Mouse (Mus musculus) left cerebral cortex, adult 9 months (tissue): ENCODE measurements around the gene Tpi1.

Experiments used
- DNase-seq, 2 experiments: peaks; one replicate each; pipeline ENCODE4 v3.0.0; 2022; ENCODE audit warnings: low spot score in 2 of 2

The Tpi1 gene

DNA sequence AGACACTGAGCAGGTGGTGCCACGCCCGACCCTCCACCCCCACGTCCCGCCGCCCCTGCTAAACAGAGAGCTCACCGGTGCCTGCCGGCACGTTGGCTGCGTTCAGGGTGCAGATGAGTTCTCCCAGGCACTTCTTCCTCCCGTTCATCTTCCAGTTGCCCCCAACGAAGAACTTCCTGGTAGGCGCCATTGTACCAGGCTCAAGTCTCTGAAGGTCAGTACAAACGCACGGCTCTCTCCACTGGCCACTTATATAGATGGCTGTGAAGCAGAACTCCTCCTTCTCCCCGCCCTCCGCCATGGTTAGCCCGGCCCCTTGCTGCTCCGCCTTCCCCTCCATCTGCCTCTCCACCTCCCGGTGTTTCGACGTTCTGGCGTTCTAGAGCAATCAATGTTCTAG, at the start of gene Tpi1:
Tpi1 (minus strand) TSS at position 364 of the 400 bp plus-strand sequence.
- DNase-seq = peak; percentile 71 to 92

DNA sequence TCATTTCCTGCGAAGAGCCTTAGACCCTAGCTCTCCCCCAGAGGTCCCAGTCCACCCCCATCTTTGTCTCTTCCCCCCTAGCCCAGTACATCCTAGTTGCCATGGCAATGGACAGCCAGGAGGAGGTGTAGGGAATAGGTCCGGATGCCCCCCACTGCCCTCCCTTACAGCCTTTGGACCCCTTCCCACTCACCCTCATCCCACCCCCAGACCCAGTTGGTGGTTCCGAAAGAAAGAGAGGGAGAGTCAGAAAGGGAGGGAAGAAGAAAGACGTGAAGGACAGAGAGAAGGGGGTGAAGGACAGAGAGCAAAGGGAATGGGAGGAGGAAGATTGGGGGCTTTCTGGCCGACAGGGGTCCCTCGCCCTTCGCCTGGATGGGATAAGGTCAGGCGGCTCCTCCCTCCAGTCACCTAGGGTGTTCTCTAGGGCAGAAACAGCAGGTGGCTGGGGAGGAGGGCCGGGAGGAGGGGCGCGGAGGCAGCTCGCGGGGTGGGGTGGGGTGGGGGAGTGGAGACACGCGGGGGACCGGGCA, 49.1 kb upstream of the Tpi1 start:
- no peak for DNase-seq

DNA sequence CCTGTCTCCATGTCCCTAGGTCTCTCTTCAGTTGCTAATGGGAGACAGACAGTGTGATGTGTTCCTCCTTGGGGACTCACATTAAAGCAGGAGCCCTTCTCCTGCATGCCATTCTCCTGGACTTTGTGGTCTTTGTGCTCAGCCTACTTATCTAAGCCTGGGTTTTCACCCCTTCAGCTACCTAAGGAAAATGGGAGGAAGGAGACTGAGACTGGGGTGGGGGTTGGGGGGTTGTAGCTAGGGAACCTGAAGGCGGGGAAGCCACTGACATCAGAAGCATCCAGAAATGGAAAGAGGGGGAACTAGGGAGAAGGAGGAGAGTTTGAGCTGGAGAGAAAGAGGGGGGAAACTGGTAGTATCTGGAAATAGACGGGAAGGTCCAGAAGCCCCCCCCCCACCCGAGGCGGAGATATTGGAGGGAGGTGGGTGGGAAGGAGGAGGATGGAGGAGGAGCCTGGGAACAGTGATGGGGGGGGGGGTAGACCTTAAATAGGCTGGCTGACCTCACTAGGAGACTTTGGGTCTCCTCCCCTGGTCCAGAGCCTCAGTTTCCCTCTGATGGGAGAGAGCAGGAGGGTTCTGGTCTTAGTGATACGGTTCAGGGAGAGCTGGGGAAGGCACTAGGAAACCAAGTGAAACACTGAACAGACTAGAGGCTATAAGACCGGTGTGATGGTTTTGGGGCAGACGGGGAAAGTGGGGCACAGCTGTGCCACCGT, 48.5 kb upstream of the Tpi1 start:
- DNase-seq = no peak

DNA sequence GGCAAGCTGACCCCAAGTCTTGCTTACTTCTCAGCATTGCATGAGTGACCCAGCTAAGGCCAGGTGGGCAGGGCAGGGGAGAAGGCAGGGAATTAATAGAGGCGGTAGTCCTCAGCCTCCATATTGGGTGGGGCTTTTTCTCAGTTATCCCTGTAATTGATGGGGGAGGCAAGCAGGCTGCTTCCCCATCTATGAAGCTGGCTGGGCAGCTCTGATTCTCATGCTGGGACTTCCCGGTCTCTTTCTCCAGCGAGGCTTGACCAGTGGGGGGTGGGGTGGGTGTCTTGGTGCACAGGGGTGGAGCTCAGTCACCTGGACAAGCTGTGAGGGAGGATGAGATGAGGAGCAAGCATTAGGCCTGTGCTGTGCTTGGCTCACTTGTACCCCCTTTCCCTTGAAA, 47.7 kb upstream of the Tpi1 start:
- DNase-seq = no peak

DNA sequence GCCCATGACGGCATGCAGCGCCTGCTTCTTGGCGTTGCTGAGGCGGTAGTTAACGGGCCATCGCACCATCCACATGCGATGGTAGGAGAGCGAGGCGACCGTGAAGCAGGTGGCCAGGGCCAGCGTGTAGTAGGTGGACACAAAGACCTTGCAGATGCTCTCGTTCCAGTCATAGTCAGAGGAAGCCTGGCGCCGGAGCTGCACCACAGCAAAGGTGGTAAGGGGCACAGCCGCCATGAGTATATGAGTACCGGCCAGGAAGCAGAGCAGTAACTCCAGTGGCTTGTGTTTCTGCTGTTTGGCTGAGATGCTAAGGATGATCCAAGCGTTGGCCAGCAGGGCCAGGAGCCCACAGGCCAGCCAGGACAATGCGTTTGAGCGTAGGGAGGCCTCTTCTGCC, 47.2 kb upstream of the Tpi1 start:
- no peak for DNase-seq

DNA sequence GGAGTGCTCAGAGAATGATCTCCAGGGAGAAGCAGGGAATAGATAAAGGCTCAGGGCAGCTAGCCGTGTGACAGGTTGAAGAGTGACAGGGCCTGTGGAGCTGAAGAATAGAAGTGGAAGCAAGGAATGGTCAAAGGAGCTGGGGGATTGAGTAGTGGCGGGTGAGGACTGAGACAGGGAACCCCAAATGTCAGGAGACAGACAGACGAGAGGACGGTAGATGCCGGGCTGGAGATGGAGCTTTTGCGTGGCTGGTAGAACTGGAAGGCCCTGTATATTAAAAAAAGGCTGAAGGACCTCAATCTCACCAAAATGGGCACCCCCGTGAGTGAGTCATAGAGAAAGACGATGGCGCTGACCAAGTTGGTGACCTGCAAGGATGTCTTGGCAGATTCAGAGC, 46.4 kb upstream of the Tpi1 start:
- no peak for DNase-seq

DNA sequence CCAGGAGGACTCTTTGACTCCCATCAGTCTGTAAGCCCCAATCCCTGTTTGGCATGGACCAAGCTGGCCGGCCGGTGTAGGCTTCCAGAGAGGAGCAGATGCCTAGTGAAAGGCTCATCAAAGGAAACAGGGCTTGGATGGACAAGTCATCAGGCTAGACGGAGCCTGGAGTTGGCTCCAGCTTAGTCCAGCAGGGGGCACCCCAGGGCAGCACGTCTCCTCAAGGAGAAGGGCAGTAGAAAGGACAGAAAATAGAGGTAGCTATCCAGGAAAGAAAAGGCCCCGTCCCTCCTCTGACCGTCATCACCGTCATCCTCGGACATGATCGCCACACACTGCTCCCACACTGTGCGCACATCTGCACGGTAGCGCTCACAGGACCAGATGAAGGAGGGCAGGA, 45.6 kb upstream of the Tpi1 start:
- peak in 1 of 2 experiments; percentile 92 for DNase-seq

DNA sequence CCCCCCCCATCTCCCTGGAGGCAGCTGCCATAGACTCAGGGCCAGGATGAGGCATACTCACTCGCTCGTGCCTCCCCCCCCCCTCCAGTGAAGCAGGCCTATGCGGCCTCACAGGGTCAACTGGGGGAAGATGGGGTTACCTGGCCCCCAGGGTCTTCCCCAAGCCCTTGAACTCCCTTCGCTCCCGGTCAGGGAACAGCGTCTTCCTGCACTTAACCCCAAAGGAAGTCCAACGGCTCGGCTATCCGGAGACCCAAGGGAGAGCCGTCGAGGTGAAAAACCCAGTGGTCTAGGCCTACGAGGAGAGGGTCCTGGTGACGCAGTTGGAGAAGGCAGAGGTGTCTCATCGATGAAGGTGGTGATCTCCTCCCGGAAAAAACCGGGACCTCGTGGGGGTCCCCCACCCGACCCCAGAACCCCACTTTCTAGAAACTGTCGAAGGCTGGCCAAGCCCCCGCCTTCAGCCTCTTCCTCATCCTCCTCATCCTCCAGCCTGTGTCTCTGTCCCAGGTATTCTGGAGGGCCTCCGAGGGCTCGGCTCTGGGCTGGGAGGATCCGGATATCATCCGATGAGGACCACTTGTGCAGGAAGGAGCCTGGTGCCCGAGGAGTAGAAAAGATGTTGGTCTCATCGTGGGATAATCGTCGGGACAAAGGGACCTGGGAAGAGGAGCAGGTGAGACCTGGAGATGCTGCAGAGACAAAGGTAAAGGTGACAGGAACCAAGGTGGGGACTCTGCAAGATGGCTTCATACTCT, 44.6 kb upstream of the Tpi1 start:
- no peak for DNase-seq

DNA sequence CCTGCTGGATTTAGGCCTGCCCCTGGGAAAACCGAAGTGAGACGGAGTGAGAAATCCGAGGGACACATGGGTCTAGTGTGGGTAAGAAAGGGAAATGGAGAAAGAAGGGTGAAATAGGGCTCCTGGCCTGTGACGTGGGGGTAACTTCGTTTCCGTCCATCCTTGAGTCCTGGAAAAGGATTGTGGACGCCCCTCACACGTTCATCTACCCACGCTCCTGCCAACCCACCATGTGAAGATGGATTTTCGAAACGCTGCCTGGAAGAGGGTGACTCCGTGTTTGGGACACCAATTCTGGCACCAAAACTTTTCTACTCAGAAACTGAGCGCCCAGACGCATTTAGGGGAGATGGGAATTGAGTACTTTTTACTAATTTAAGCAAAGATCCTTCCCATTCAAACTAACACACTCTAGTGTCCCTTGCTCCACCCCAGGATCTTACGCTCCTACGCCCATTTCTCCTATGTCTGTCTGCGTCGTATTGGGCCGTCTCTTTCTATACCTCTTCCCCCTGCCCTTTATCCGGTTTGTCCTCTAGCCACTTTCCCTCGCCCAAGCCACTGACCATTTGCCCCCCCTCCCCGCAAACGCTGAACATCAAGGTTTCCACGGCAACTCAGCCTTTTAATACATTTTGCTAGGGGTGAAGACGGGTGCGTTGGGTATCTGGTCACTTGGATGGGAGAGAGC, 43.9 kb upstream of the Tpi1 start:
- no peak for DNase-seq

DNA sequence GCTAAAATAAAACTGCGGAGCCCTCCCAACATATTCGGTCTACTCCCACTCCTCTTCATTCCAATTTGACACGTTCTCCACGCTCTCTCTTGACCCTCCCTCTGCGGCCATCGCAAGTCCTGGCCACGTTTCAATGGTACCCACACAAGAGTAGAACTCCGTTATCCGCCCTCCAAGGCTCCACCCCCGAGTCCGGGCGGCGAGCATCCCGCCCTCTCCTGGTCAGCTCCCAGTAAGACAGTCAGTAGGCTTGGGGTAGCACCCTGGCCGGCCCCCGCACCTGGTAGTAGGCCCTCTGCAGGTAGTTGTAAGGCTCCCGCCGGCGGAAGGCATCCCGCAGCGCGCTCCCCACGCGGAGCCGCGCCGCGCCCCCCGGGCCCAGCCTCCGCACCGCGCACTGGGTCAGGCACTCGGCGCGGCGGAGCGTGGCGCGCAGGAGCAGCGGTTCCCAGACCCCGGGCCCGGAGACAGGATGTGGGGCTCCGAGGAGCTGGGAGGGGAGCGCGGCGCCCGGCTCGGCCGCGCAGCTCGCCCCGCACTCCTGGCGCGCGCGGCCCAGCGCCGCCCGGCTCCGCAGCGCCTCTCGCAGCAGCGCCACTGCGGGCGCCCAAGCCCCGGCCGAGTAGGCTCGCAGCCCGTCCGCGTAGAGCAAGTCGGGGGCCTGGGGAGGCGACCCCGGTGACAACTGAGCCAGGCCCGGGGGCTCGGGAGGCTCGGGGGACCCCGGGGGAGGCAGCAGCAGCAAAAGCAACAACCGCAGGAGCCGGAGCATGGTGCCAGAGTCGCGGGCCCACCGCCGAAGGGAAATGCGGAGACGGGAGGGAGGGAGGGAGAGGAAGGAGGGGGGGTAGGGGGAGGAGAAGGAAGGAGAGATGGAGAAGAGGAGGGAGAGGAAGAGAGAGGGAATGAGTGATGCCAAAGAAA, 43.1 kb upstream of the Tpi1 start, which contains the start of gene P3h3:
P3h3 (minus strand) TSS at position 837 of the 924 bp plus-strand sequence.
- peak; percentile 78 to 87 for DNase-seq

DNA sequence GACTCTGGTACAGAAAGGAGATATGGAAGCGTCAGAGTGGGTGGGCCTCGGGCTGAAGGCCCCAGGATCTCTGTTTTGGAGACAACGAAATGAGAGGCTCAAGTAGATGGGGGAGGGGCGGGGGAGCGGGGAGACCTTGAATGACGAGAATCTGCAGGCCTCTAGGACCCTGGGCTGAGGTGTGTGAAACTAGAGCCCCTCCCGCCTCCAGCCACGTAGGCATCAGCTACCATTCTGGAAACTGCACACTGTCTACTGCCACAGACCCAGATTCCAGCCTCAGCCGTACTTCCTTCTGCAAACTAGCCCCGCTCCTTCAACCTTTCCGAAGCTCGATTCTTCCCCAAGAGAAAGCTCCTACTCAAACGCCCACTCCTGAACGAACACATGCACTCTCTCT, 42.2 kb upstream of the Tpi1 start:
- no peak for DNase-seq

DNA sequence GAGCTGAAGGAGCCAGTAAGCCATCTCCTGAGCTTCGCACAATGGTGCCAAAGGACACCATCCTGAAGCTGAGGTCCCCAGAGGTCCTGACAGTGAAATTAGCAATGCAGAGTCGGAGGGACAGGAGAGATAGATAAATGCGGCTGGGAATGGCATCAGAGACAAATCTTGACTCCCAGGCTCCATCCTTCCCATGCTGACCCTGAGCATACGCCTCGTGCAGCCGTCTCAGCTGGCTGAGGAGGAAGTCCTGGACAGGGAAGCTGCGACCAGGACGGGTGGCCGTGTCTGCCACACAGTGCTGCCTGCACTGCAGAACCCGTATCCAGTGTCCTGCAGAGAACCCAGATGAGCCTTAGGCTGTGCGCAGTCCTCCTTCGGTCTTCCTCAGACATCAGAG, 40.6 kb upstream of the Tpi1 start:
- no peak for DNase-seq

DNA sequence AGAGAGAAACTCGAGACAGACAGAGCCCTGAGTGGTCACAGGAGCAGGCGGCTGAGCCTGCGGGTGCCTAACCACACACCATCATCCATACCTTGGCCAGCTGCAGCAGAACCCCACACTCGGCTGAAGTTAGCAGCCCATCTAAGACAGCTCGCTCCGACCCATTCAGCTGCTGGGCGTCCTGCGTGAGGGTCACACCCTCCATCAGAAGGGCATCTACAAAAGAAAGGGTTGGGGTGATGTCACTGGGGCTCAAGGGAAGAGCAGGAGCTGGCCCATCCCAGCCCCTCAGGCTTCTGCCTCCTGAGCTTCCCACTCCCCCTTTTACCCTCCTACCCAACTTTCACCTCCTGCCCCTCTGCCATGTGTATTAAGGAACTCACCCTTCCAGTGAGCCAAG, 36.4 kb upstream of the Tpi1 start:
- DNase-seq = no peak

DNA sequence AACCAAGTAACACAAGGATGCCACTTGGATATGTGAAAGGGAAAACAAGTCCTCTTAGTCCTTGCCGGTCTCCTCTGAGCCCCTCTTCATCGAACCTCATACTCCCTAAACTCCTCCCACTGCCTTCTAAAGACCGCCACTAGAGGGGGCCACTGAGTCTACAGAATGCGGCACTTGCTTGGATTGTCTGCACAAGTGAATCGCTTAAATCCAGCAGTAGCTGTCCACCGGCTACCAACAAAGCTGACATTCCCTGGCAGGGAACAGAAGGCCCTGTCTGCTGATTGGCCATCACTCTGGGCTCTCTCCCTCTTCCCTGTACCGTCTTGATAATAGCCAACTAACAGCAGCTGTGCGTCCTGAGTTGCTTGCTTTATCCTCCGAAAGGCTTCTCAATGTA, 33.2 kb upstream of the Tpi1 start:
- DNase-seq = peak; percentile 69 to 96

DNA sequence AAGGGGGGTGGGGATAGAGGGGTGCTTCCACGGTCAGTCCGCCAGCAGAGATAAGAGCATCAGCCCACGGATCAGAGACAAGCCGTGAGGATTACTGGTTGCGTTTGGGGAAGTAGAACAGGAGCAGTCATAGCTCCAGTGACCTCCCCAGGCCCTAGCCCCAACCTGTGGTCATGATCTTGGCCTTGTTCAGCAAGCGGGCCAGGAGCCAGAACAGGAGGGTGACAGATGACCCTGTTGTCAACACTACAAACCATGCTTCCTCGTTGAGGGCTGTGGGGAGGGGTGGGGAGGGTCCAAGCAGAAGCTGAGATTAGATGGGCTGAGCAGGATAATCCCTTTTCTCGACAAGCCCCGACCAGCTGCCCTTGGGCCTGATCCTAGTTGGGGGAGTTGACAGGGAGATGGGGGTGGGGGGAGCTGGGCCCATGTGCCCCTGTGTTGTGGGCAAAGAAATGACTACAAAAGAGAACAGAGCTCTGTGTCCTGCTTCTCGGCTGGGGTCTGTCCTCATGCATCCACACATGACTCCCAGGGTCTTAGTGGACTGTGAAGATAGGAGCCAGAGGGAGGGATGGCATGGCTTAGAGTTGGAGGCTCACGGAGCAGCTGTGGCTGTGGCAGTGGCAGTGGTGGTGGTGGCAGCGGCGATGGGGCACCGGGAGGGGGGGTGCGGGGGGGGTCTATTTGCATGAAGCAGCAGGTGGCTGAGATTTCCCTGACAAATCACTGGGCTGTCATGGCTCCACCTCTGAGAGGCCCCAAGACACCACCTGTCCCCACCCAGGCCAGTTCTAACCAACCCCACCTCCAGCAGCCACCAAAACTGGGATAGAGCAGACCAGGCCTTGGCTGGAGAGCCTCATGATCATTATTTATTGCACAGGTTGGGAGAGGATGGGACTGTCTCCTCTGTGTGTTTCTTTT, 26.4 kb upstream of the Tpi1 start, which contains the start of gene Gnb3:
Gnb3 (minus strand) TSS at position 35 of the 927 bp plus-strand sequence.
- no peak for DNase-seq

DNA sequence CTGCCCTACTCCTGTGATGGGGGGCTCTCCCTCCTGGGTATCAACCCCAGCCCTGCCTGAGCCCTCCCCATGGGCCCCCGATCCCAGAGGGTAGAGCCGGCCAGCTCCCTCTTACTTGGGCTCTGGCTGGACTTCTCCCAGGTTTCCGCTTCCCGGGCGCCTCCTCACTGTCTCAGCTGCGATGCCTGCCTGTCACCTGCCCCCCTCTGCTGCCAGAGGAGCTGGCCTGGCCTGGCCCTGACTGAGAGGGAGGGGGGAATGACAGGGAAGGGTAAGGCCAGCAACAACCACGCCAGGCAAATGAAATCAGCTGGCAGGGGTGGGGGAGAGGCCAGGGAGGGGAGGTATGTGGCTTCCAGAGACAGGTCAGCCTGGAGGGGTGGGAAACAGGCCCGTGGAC, 25.7 kb upstream of the Tpi1 start:
- DNase-seq = no peak

DNA sequence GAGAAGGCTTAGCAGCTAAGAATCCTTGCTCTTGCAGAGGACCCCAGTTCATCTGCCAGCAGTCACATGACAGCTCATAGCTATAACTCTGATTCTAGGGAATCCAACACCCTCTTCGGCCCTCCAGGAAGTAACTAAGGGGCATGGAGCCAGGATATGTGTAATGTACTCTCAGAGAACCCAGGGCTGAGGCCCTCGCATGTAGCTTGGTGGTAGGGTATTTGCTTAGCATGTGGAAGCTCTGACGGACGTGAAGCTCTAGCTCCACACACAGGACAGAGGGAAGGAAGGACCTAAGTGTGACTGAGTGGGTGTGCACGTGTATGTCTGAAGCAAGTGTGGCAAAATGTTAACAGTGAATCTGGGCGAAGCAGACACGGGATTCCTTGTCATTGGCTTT, 22.3 kb upstream of the Tpi1 start:
- no peak for DNase-seq

DNA sequence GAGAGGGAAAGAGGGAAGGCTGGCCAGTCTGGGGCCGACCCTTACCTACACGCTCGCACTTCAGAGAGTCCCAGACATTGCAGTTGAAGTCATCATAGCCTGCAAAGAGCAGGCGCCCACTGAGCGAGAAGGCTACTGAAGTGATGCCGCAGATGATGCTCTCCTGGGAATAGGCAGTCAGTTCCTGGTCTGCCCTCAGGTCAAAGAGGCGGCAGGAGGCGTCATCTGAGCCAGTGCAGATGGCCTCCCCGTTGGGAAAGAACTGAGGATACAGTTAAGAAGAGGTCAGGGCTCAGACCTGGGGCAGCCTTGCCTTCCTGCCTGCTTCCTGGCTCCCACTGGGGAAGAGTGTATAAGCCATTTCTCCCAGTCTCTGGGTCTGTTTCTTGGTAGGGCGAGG, 21.4 kb upstream of the Tpi1 start:
- DNase-seq = no peak

DNA sequence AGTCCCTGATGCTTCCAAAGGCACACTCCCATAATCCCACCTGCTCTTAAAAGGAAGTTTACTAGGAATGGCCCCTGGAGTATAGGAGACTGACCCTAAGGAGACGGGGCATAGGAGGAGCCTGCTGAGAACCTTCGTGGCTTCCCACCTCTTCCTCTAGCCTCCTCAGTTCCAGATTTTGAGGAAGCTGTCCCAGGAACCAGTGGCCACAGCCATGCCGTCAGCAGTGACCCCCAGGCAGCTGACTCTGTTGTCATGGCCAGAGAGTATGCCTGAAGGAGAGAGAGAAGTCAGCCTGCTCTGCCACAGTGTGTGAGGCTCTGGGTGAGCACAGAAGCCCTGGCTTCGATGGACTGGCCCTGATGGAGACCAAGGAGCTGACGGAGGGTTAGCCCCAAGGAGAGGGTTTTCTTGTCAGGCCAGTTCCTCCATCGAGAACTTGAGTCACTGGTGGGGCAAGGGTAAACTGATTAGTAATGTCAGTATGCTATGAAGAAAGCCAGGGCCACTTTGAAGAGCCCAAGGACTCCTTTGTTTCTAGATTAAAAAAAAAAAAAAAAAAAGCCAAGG, 20.5 kb upstream of the Tpi1 start:
- DNase-seq = no peak

DNA sequence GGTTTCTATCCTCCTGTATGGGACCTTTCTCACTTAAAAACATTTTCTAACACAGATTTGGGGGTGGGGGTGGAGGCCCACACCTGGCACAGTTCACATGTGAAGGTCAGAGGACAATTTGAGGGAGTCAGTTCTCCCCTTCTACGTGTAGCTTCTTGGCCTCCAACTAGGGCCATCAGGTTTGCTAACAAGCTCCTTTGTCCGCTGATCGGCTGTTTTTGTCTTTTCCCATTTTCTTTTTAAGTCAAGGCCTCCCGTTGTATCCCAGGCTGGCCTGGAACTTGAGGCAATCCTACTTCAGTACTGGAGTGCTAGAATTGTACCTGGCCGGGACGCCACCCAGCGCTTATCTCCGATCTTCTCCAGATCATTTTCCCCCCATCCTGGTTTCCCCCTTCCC, 17.6 kb upstream of the Tpi1 start:
- DNase-seq = no peak
